Mouse (Mus musculus): ENCODE results near the gene Nav3. TPM values are rescaled to one million over a fixed set of nuclear protein-coding genes. Genes with fewer than 3 reads are reported as not detected.
"Not testable (repeated sequence)": the region's sequence is repeated elsewhere in the genome, so short reads cannot be mapped to it uniquely, and the experiment has no call there.

The Nav3 gene
- polyA plus RNA-seq, 1 experiment from 2014 or later: 5.7 TPM

- Histone ChIP-seq H3K4me1 (peaks cover 2% of the 10 kb centered on the region; the same call in 1 of the 2 replicates), H3K27me3 (no peaks in the 10 kb centered on the region), H3K27ac (no peak overlapping the region), H3K36me3 (no peaks in the 10 kb centered on the region), H3K4me2 (replicated peaks) (no peak overlapping the region), H3K4me3 (no peak overlapping the region), H3K9ac (no peak overlapping the region), H3K9me3 (no peaks in the 10 kb centered on the region)
- 86% methylated on average over 6 of the region's 6 CpGs for WGBS
- 0 out of 2 replicates have a peak, but pooled peaks have one; percentile 41 for ATAC-seq (ENCODE audit: insufficient number of reproducible peaks, insufficient read depth, low FRiP score, low TSS enrichment)
Measured at GRCm38 (mm10) chr10:110103255-110103654, 352.7 kb downstream of the Nav3 start.

- H3K36me3 ChIP-seq: no peaks in the 10 kb centered on the region
- peaks cover 2% of the 10 kb centered on the region; the same call in 1 of the 2 replicates for H3K4me1 ChIP-seq
- H3K9me3 ChIP-seq: no peaks in the 10 kb centered on the region
- no peak overlapping the region for H3K27ac ChIP-seq
- no peak overlapping the region for H3K4me2 ChIP-seq (replicated peaks)
- H3K27me3 ChIP-seq: no peaks in the 10 kb centered on the region
- H3K4me3 ChIP-seq: no peak overlapping the region
- ATAC-seq (ENCODE audit: insufficient number of reproducible peaks, insufficient read depth, low FRiP score, low TSS enrichment): no peak
- 45% methylated on average over 4 of the region's 4 CpGs for WGBS
- no peak overlapping the region for H3K9ac ChIP-seq
Measured at GRCm38 (mm10) chr10:110102231-110102630, 353.8 kb downstream of the Nav3 start.

- Histone ChIP-seq H3K27ac (no peak overlapping the region), H3K27me3 (no peaks in the 10 kb centered on the region), H3K9me3 (no peaks in the 10 kb centered on the region), H3K4me1 (no peaks in the 10 kb centered on the region), H3K4me2 (replicated peaks) (no peak overlapping the region), H3K9ac (no peak overlapping the region), H3K36me3 (no peaks in the 10 kb centered on the region), H3K4me3 (no peak overlapping the region)
- no peak for ATAC-seq (ENCODE audit: insufficient number of reproducible peaks, insufficient read depth, low FRiP score, low TSS enrichment)
Measured at GRCm38 (mm10) chr10:110094433-110094832, 361.6 kb downstream of the Nav3 start.

GRCm38 (mm10) chr10:110088444-110089061 is 367.5 kb downstream of the Nav3 start:
- H3K4me3 ChIP-seq: no peak overlapping the region
- 75% methylated on average over 5 of the region's 5 CpGs for WGBS
- no peak for ATAC-seq (ENCODE audit: insufficient number of reproducible peaks, insufficient read depth, low FRiP score, low TSS enrichment)
- no peaks in the 10 kb centered on the region for H3K4me1 ChIP-seq
- no peak overlapping the region for H3K9ac ChIP-seq
- no peak overlapping the region for H3K27ac ChIP-seq
- H3K4me2 ChIP-seq (replicated peaks): no peak overlapping the region
- no peaks in the 10 kb centered on the region for H3K9me3 ChIP-seq
- H3K27me3 ChIP-seq: no peaks in the 10 kb centered on the region
- no peaks in the 10 kb centered on the region for H3K36me3 ChIP-seq

- Histone ChIP-seq H3K36me3 (no peaks in the 10 kb centered on the region), H3K27me3 (no peaks in the 10 kb centered on the region), H3K4me2 (replicated peaks) (no peak overlapping the region), H3K9ac (no peak overlapping the region), H3K4me1 (no peaks in the 10 kb centered on the region), H3K9me3 (no peaks in the 10 kb centered on the region), H3K4me3 (no peak overlapping the region), H3K27ac (no peak overlapping the region)
- no peak for ATAC-seq (ENCODE audit: insufficient number of reproducible peaks, insufficient read depth, low FRiP score, low TSS enrichment)
- 53% methylated on average over 1 of the region's 1 CpGs for WGBS
Measured at GRCm38 (mm10) chr10:110085903-110086302, 370.1 kb downstream of the Nav3 start.

- WGBS: 12% methylated on average over 5 of the region's 5 CpGs
Measured at GRCm38 (mm10) chr10:110085156-110085555, 370.8 kb downstream of the Nav3 start.

GRCm38 (mm10) chr10:110076575-110076974 is 379.4 kb downstream of the Nav3 start:
- Histone ChIP-seq H3K27ac (no peak overlapping the region), H3K27me3 (no peaks in the 10 kb centered on the region), H3K4me1 (no peaks in the 10 kb centered on the region), H3K4me2 (replicated peaks) (no peak overlapping the region), H3K9me3 (no peaks in the 10 kb centered on the region), H3K9ac (no peak overlapping the region), H3K36me3 (no peaks in the 10 kb centered on the region), H3K4me3 (no peak overlapping the region)
- 81% methylated on average over 5 of the region's 5 CpGs for WGBS
- ATAC-seq (ENCODE audit: insufficient number of reproducible peaks, insufficient read depth, low FRiP score, low TSS enrichment): no peak

More at GRCm38 (mm10) chr10:110085156-110085555, 370.8 kb downstream of the Nav3 start:
- no peak overlapping the region for H3K9ac ChIP-seq
- no peaks in the 10 kb centered on the region for H3K27me3 ChIP-seq
- no peak overlapping the region for H3K4me3 ChIP-seq
- H3K9me3 ChIP-seq: no peaks in the 10 kb centered on the region
- H3K4me1 ChIP-seq: no peaks in the 10 kb centered on the region
- no peak overlapping the region for H3K27ac ChIP-seq
- ATAC-seq (ENCODE audit: insufficient number of reproducible peaks, insufficient read depth, low FRiP score, low TSS enrichment): no peak
- no peaks in the 10 kb centered on the region for H3K36me3 ChIP-seq
- no peak overlapping the region for H3K4me2 ChIP-seq (replicated peaks)

- Histone ChIP-seq H3K4me3 (no peak overlapping the region), H3K9ac (no peak overlapping the region), H3K4me1 (no peaks in the 10 kb centered on the region), H3K36me3 (no peaks in the 10 kb centered on the region), H3K9me3 (no peaks in the 10 kb centered on the region), H3K4me2 (replicated peaks) (no peak overlapping the region), H3K27ac (no peak overlapping the region), H3K27me3 (no peaks in the 10 kb centered on the region)
- 82% methylated on average over 8 of the region's 8 CpGs for WGBS
- no peak for ATAC-seq (ENCODE audit: insufficient number of reproducible peaks, insufficient read depth, low FRiP score, low TSS enrichment)
Measured at GRCm38 (mm10) chr10:110072355-110072754, 383.6 kb downstream of the Nav3 start.

GRCm38 (mm10) chr10:110061166-110061565 is 394.8 kb downstream of the Nav3 start:
- Histone ChIP-seq H3K9ac (no peak overlapping the region), H3K27me3 (no peaks in the 10 kb centered on the region), H3K4me1 (no peaks in the 10 kb centered on the region), H3K27ac (no peak overlapping the region), H3K4me3 (no peak overlapping the region), H3K4me2 (replicated peaks) (no peak overlapping the region), H3K9me3 (no peaks in the 10 kb centered on the region), H3K36me3 (no peaks in the 10 kb centered on the region)
- WGBS: 78% methylated on average over 5 of the region's 5 CpGs
- ATAC-seq (ENCODE audit: insufficient number of reproducible peaks, insufficient read depth, low FRiP score, low TSS enrichment): no peak

DNA sequence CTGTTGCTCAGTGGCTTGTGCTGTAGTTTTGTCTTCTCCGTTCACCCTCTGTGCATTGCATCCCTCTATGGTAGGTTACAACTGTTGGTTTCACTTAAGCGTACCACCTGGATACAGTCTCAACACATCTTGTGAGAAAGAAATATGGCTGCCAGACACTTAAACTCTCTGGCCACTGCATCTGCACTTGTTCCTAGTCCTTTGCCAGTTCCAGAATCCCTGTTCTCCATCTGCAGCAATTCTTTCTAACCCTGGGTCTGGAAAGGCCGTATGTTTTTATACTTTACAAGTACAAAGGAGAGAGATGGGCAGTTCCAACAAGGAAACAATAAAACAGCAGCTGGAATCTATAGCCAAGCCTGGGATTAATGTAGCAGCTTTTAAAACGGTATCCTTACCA is 418.5 kb downstream of the Nav3 start:
- H3K27me3 ChIP-seq: no peaks in the 10 kb centered on the region
- no peaks in the 10 kb centered on the region for H3K4me1 ChIP-seq
- no peak overlapping the region for H3K4me3 ChIP-seq
- no peak overlapping the region for H3K4me2 ChIP-seq (replicated peaks)
- H3K9ac ChIP-seq: no peak overlapping the region
- WGBS: 74% methylated on average over 4 of the region's 4 CpGs
- H3K27ac ChIP-seq: no peak overlapping the region
- no peak for ATAC-seq (ENCODE audit: insufficient number of reproducible peaks, insufficient read depth, low FRiP score, low TSS enrichment)
- H3K9me3 ChIP-seq: no peaks in the 10 kb centered on the region
- no peaks in the 10 kb centered on the region for H3K36me3 ChIP-seq

DNA sequence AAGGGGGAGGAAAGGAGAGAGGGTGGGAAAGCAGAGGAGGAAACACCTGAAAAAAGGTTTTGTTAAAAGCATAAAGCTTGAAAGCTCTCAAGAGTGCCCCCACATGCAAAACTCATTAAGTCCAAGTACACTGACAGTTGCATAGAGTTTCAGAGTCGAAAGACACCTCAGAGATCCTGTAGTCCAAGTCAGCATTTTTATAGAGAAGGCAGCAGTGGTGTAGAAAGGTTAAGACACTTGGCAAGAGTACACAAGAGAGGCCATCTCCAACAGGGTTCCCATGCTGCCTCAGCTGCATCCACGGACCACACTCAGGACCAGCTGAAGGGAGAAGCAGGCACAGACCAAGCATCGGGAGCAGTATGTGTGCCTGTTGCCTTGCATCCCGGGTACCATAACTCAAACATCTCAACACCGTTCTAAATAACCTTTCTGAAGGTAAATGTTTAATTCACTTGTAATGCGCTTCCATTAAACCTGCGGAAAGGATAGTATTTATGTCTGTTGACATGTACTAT is 421.4 kb downstream of the Nav3 start:
- no peaks in the 10 kb centered on the region for H3K9me3 ChIP-seq
- H3K27ac ChIP-seq: no peak overlapping the region
- H3K9ac ChIP-seq: no peak overlapping the region
- no peaks in the 10 kb centered on the region for H3K4me1 ChIP-seq
- no peak overlapping the region for H3K4me2 ChIP-seq (replicated peaks)
- no peak overlapping the region for H3K4me3 ChIP-seq
- no peaks in the 10 kb centered on the region for H3K36me3 ChIP-seq
- H3K27me3 ChIP-seq: no peaks in the 10 kb centered on the region
- 84% methylated on average over 7 of the region's 7 CpGs for WGBS
- no peak for ATAC-seq (ENCODE audit: insufficient number of reproducible peaks, insufficient read depth, low FRiP score, low TSS enrichment)

- H3K4me3 ChIP-seq; H3K9ac ChIP-seq; H3K4me1 ChIP-seq; H3K9me3 ChIP-seq; H3K27me3 ChIP-seq; H3K4me2 ChIP-seq (replicated peaks); H3K27ac ChIP-seq; H3K36me3 ChIP-seq; ATAC-seq (ENCODE audit: insufficient number of reproducible peaks, insufficient read depth, low FRiP score, low TSS enrichment): not testable (repeated sequence)
- WGBS: 68% methylated on average over 2 of the region's 2 CpGs
Measured at GRCm38 (mm10) chr10:110024897-110025296, 431.1 kb downstream of the Nav3 start.
